ENCODE assay signal across 21 mouse cellular contexts in genomic region chr19:25778455-25778854, GRCm38 (mm10).
"Had no signal": no experiment of that assay in that cellular context is flagged by ENCODE, and none has a peak within 500 bp of the region (broad histone marks: within the 10 kb centered on the region; RNA-seq: fewer than 3 reads in every experiment).

No protein-coding gene starts in this region.

- DNase-seq: liver, embryonic 13.5 days; lung, postnatal 4 days; midbrain, embryonic 14.5 days; retina, postnatal 1 day; right cerebral cortex, adult 18-20 months; right cerebral cortex, postnatal 25 days; right cerebral cortex, postnatal 4 days; spleen, adult 18-20 months; thymus, adult 18-20 months; thymus, postnatal 14 days; thymus, postnatal 36 days had no signal

- H3K4me1 ChIP-seq: liver, embryonic 13.5 days; liver, embryonic 15.5 days; lung, embryonic 15.5 days; midbrain, embryonic 10.5 days; midbrain, embryonic 12.5 days; neural tube, embryonic 13.5 days; neural tube, embryonic 15.5 days; stomach, embryonic 15.5 days had no signal

- H3K27ac ChIP-seq: limb, embryonic 15.5 days; liver, embryonic 13.5 days; liver, embryonic 15.5 days; lung, embryonic 15.5 days; midbrain, embryonic 10.5 days; midbrain, embryonic 12.5 days; neural tube, embryonic 13.5 days; neural tube, embryonic 15.5 days; stomach, embryonic 15.5 days had no signal

- H3K4me3 ChIP-seq: limb, embryonic 15.5 days; liver, embryonic 13.5 days; liver, embryonic 15.5 days; lung, embryonic 15.5 days; midbrain, embryonic 10.5 days; midbrain, embryonic 12.5 days; myocyte; neural tube, embryonic 13.5 days; neural tube, embryonic 15.5 days; stomach, embryonic 15.5 days had no signal

- H3K27me3 ChIP-seq: limb, embryonic 15.5 days; liver, embryonic 13.5 days; liver, embryonic 15.5 days; lung, embryonic 15.5 days; midbrain, embryonic 12.5 days; neural tube, embryonic 13.5 days; neural tube, embryonic 15.5 days; stomach, embryonic 15.5 days had no signal

- H3K9ac ChIP-seq: limb, embryonic 15.5 days; liver, embryonic 13.5 days; liver, embryonic 15.5 days; lung, embryonic 15.5 days; midbrain, embryonic 12.5 days; neural tube, embryonic 13.5 days; neural tube, embryonic 15.5 days; stomach, embryonic 15.5 days had no signal

- H3K36me3 ChIP-seq: limb, embryonic 15.5 days; liver, embryonic 13.5 days; liver, embryonic 15.5 days; lung, embryonic 15.5 days; midbrain, embryonic 10.5 days; midbrain, embryonic 12.5 days; neural tube, embryonic 13.5 days; neural tube, embryonic 15.5 days; stomach, embryonic 15.5 days had no signal

- H3K4me2 ChIP-seq: limb, embryonic 15.5 days; liver, embryonic 13.5 days; liver, embryonic 15.5 days; lung, embryonic 15.5 days; midbrain, embryonic 12.5 days; neural tube, embryonic 13.5 days; neural tube, embryonic 15.5 days; stomach, embryonic 15.5 days had no signal

- H3K9me3 ChIP-seq: limb, embryonic 15.5 days; liver, embryonic 13.5 days; liver, embryonic 15.5 days; lung, embryonic 15.5 days; midbrain, embryonic 10.5 days; midbrain, embryonic 12.5 days; neural tube, embryonic 13.5 days; neural tube, embryonic 15.5 days; stomach, embryonic 15.5 days had no signal

- ATAC-seq: midbrain, embryonic 16.5 days had no signal
